Mouse (Mus musculus): ENCODE measurements around the gene Calu. TPM values are rescaled to one million over a fixed set of nuclear protein-coding genes. Genes with fewer than 3 reads are reported as not detected.

Gene Calu
- total and polyA plus RNA-seq, 3 experiments = 79.4 to 419 (median 98.0) TPM

- TF ChIP-seq SIN3A (IDR thresholded peaks at IDR 0.05; ENCODE audit: low read length) = no peak
- no peak for DNase-seq (ENCODE audit: low read depth, low spot score)
- Histone ChIP-seq H3K9me3 (replicated peaks; ENCODE audit: insufficient read depth, low read length) (no peaks in the 10 kb centered on the region), H3K27me3 (ENCODE audit: control insufficient read depth in 1 of 2, insufficient read depth in 2 of 2, low read length in 2 of 2) (peaks cover 1 to 19% of the 10 kb centered on the region in 2 experiments; a peak in 3 of 4 replicates), H3K9ac (ENCODE audit: control insufficient read depth, low read depth, low read length, poor library complexity, severe bottlenecking) (no peak overlapping the region), H3K27ac (ENCODE audit: control insufficient read depth, low read depth, low read length) (no peak overlapping the region), H3K4me3 (ENCODE audit: control insufficient read depth in 1 of 2, insufficient read depth in 1 of 2, low read depth in 2 of 2, low read length in 2 of 2) (no peak overlapping the region), H3K79me2 (ENCODE audit: control insufficient read depth, insufficient read depth, low read length, poor library complexity) (no peaks in the 10 kb centered on the region), H3K4me1 (ENCODE audit: control insufficient read depth in 1 of 2, insufficient read depth in 2 of 2, low read length in 2 of 2) (peaks cover 0 to 3% of the 10 kb centered on the region in 2 experiments; a peak in 1 of 4 replicates), H3K36me3 (ENCODE audit: control insufficient read depth in 1 of 2, insufficient read depth in 2 of 2, low read length in 2 of 2) (no peaks in the 10 kb centered on the region)
Measured at GRCm38 (mm10) chr6:29425118-29425517, 77.2 kb downstream of the Calu start.

- peaks cover 0 to 12% of the 10 kb centered on the region in 2 experiments; a peak in 1 of 4 replicates for H3K4me1 ChIP-seq (ENCODE audit: control insufficient read depth in 1 of 2, insufficient read depth in 2 of 2, low read length in 2 of 2)
- no peaks in the 10 kb centered on the region; a peak in 1 of 4 replicates for H3K36me3 ChIP-seq (ENCODE audit: control insufficient read depth in 1 of 2, insufficient read depth in 2 of 2, low read length in 2 of 2)
- no peaks in the 10 kb centered on the region for H3K79me2 ChIP-seq (ENCODE audit: control insufficient read depth, insufficient read depth, low read length, poor library complexity)
- no peak for TF ChIP-seq SIN3A (IDR thresholded peaks at IDR 0.05; ENCODE audit: low read length)
- TF ChIP-seq CTCF (IDR thresholded peaks at IDR 0.05 in 2 of 3, conservative IDR thresholded peaks at IDR 0.05 in 1 of 3; ENCODE audit: control insufficient read depth in 1 of 3, insufficient read depth in 1 of 3, low read depth in 2 of 3, low read length in 3 of 3, poor library complexity in 1 of 3, severe bottlenecking in 1 of 3) = no peak
- no peak for TF ChIP-seq MAFK (IDR thresholded peaks at IDR 0.05; ENCODE audit: borderline replicate concordance, low read depth, low read length)
- no peak for TF ChIP-seq NELFE (IDR thresholded peaks at IDR 0.05; ENCODE audit: low read depth, low read length)
- no peak for TF ChIP-seq ZC3H11A (IDR thresholded peaks at IDR 0.05; ENCODE audit: low read depth, low read length)
- TF ChIP-seq MYC (IDR thresholded peaks at IDR 0.05; ENCODE audit: low read depth, low read length) = no peak
- TF ChIP-seq SMC3 (IDR thresholded peaks at IDR 0.05; ENCODE audit: low read depth, low read length) = no peak
- no peak for TF ChIP-seq ETS1 (IDR thresholded peaks at IDR 0.05; ENCODE audit: low read depth, low read length)
- no peak for TF ChIP-seq NRF1 (IDR thresholded peaks at IDR 0.05; ENCODE audit: insufficient read depth, low read depth, low read length, poor library complexity, severe bottlenecking)
- TF ChIP-seq MEF2A (IDR thresholded peaks at IDR 0.05; ENCODE audit: extremely low read depth, insufficient replicate concordance, low read depth, low read length, poor library complexity, severe bottlenecking) = no peak
- no peak for TF ChIP-seq POLR2AphosphoS2 (IDR thresholded peaks at IDR 0.05; ENCODE audit: low read length)
- TF ChIP-seq TBP (IDR thresholded peaks at IDR 0.05; ENCODE audit: low read depth, low read length) = no peak
- TF ChIP-seq ZKSCAN1 (IDR thresholded peaks at IDR 0.05; ENCODE audit: low read depth, low read length) = no peak
- TF ChIP-seq MXI1 (IDR thresholded peaks at IDR 0.05; ENCODE audit: low read depth, low read length) = no peak
- no peak for TF ChIP-seq KAT2A (conservative IDR thresholded peaks at IDR 0.05; ENCODE audit: low read depth, low read length)
- no peak for TF ChIP-seq USF2 (IDR thresholded peaks at IDR 0.05; ENCODE audit: borderline replicate concordance in 1 of 2, insufficient read depth in 1 of 2, low read depth in 1 of 2, low read length in 2 of 2)
- TF ChIP-seq RAD21 (IDR thresholded peaks at IDR 0.05; ENCODE audit: low read depth, low read length) = no peak
- no peak for TF ChIP-seq MYB (IDR thresholded peaks at IDR 0.05; ENCODE audit: low read depth, low read length)
- H3K9ac ChIP-seq (ENCODE audit: control insufficient read depth, low read depth, low read length, poor library complexity, severe bottlenecking) = no peak overlapping the region
- H3K4me3 ChIP-seq (ENCODE audit: control insufficient read depth in 1 of 2, insufficient read depth in 1 of 2, low read depth in 2 of 2, low read length in 2 of 2) = no peak overlapping the region
- peaks cover 1 to 19% of the 10 kb centered on the region in 2 experiments; a peak in 3 of 4 replicates for H3K27me3 ChIP-seq (ENCODE audit: control insufficient read depth in 1 of 2, insufficient read depth in 2 of 2, low read length in 2 of 2)
- H3K9me3 ChIP-seq (replicated peaks; ENCODE audit: insufficient read depth, low read length) = no peaks in the 10 kb centered on the region
- DNase-seq (ENCODE audit: low read depth, low spot score) = no peak
- H3K27ac ChIP-seq (ENCODE audit: control insufficient read depth, low read depth, low read length) = no peak overlapping the region
Measured at GRCm38 (mm10) chr6:29426331-29426730, 78.5 kb downstream of the Calu start.

Other genes with a start within 250 kb of the Calu start
- 48.2 and 50.1 TPM in 2 replicates for gene Rbm28, start 183.1 kb upstream of the Calu start, total RNA-seq (2012; rRNA removed)
- gene Rbm28, start 183.1 kb upstream of the Calu start, polyA plus RNA-seq (2012; ENCODE audit: insufficient read depth in 1 of 2, insufficient read length in 2 of 2, low read depth in 1 of 2, low replicate concordance in 2 of 2, missing spikeins in 1 of 2) = 100 to 1,000 TPM in 1 of 2 experiments, 10 to 100 TPM in 1; 91.2 to 312 TPM
- not detected in 2 replicates for gene Prrt4, start 168.5 kb upstream of the Calu start, total RNA-seq (2012; rRNA removed)
- under 1 TPM in 1 of 2 experiments, not detected in 1; 0.17 TPM for gene Prrt4, start 168.5 kb upstream of the Calu start, polyA plus RNA-seq (2012; ENCODE audit: insufficient read depth in 1 of 2, insufficient read length in 2 of 2, low read depth in 1 of 2, low replicate concordance in 2 of 2, missing spikeins in 1 of 2)
- 15.3 and 17.2 TPM in 2 replicates for gene Impdh1, start 131.7 kb upstream of the Calu start, total RNA-seq (2012; rRNA removed)
- gene Impdh1, start 131.7 kb upstream of the Calu start, polyA plus RNA-seq (2012; ENCODE audit: insufficient read depth in 1 of 2, insufficient read length in 2 of 2, low read depth in 1 of 2, low replicate concordance in 2 of 2, missing spikeins in 1 of 2) = 10 to 100 TPM in 1 of 2 experiments, not detected in 1; 55.1 TPM
- gene Hilpda, start 75.6 kb upstream of the Calu start, total RNA-seq (2012; rRNA removed) = 15.6 and 18.1 TPM in 2 replicates
- 10 to 100 TPM in 1 of 2 experiments, not detected in 1; 17.0 TPM for gene Hilpda, start 75.6 kb upstream of the Calu start, polyA plus RNA-seq (2012; ENCODE audit: insufficient read depth in 1 of 2, insufficient read length in 2 of 2, low read depth in 1 of 2, low replicate concordance in 2 of 2, missing spikeins in 1 of 2)
- gene Fam71f2, start 68.5 kb upstream of the Calu start, total RNA-seq (2012; rRNA removed) = 0.23 TPM in 1 of 2 replicates, not detected in the other
- gene Fam71f2, start 68.5 kb upstream of the Calu start, polyA plus RNA-seq (2012; ENCODE audit: insufficient read depth in 1 of 2, insufficient read length in 2 of 2, low read depth in 1 of 2, low replicate concordance in 2 of 2, missing spikeins in 1 of 2) = under 1 TPM in 1 of 2 experiments, not detected in 1; 0.84 TPM
- not detected in 2 replicates for gene Fam71f1, start 28.9 kb upstream of the Calu start, total RNA-seq (2012; rRNA removed)
- gene Fam71f1, start 28.9 kb upstream of the Calu start, polyA plus RNA-seq (2012; ENCODE audit: insufficient read depth in 1 of 2, insufficient read length in 2 of 2, low read depth in 1 of 2, low replicate concordance in 2 of 2, missing spikeins in 1 of 2) = under 1 TPM in 1 of 2 experiments, not detected in 1; 0.13 TPM
- 0.23 TPM in 1 of 2 replicates, not detected in the other for gene Opn1sw, start 40.4 kb downstream of the Calu start, total RNA-seq (2012; rRNA removed)
- under 1 TPM in 1 of 2 experiments, not detected in 1; 0.04 TPM for gene Opn1sw, start 40.4 kb downstream of the Calu start, polyA plus RNA-seq (2012; ENCODE audit: insufficient read depth in 1 of 2, insufficient read length in 2 of 2, low read depth in 1 of 2, low replicate concordance in 2 of 2, missing spikeins in 1 of 2)
- gene Ccdc136, start 48.2 kb downstream of the Calu start, total RNA-seq (2012; rRNA removed) = not detected in 2 replicates
- under 1 TPM in 1 of 2 experiments, not detected in 1; 0.22 TPM for gene Ccdc136, start 48.2 kb downstream of the Calu start, polyA plus RNA-seq (2012; ENCODE audit: insufficient read depth in 1 of 2, insufficient read length in 2 of 2, low read depth in 1 of 2, low replicate concordance in 2 of 2, missing spikeins in 1 of 2)
- gene Flnc, start 85.2 kb downstream of the Calu start, total RNA-seq (2012; rRNA removed) = 0.26 and 0.27 TPM in 2 replicates
- gene Flnc, start 85.2 kb downstream of the Calu start, polyA plus RNA-seq (2012; ENCODE audit: insufficient read depth in 1 of 2, insufficient read length in 2 of 2, low read depth in 1 of 2, low replicate concordance in 2 of 2, missing spikeins in 1 of 2) = under 1 TPM in 1 of 2 experiments, not detected in 1; 0.31 TPM
- 289 and 312 TPM in 2 replicates for gene Atp6v1f, start 119.6 kb downstream of the Calu start, total RNA-seq (2012; rRNA removed)
- 100 to 1,000 TPM in 1 of 2 experiments, not detected in 1; 349 TPM for gene Atp6v1f, start 119.6 kb downstream of the Calu start, polyA plus RNA-seq (2012; ENCODE audit: insufficient read depth in 1 of 2, insufficient read length in 2 of 2, low read depth in 1 of 2, low replicate concordance in 2 of 2, missing spikeins in 1 of 2)
- not detected in 2 replicates for gene Atp6v1fnb, start 123.4 kb downstream of the Calu start, total RNA-seq (2012; rRNA removed)
- under 1 TPM in 1 of 2 experiments, not detected in 1; 0.13 TPM for gene Atp6v1fnb, start 123.4 kb downstream of the Calu start, polyA plus RNA-seq (2012; ENCODE audit: insufficient read depth in 1 of 2, insufficient read length in 2 of 2, low read depth in 1 of 2, low replicate concordance in 2 of 2, missing spikeins in 1 of 2)
- 1.0 and 1.3 TPM in 2 replicates for gene Kcp, start 159.9 kb downstream of the Calu start, total RNA-seq (2012; rRNA removed)
- 1 to 10 TPM in 1 of 2 experiments, not detected in 1; 6.9 TPM for gene Kcp, start 159.9 kb downstream of the Calu start, polyA plus RNA-seq (2012; ENCODE audit: insufficient read depth in 1 of 2, insufficient read length in 2 of 2, low read depth in 1 of 2, low replicate concordance in 2 of 2, missing spikeins in 1 of 2)
- 8.2 and 9.7 TPM in 2 replicates for gene Irf5, start 178.6 kb downstream of the Calu start, total RNA-seq (2012; rRNA removed)
- gene Irf5, start 178.6 kb downstream of the Calu start, polyA plus RNA-seq (2012; ENCODE audit: insufficient read depth in 1 of 2, insufficient read length in 2 of 2, low read depth in 1 of 2, low replicate concordance in 2 of 2, missing spikeins in 1 of 2) = 10 to 100 TPM in 1 of 2 experiments, not detected in 1; 13.3 TPM

Measured in MEL (cell line).